ENCODE assay signal across 38 mouse cellular contexts in genomic region chr9:6251990-6252389, GRCm38 (mm10). TPM values are rescaled to one million over a fixed set of nuclear protein-coding genes. Genes with fewer than 3 reads are reported as not detected.
"Had no signal": no experiment of that assay in that cellular context is flagged by ENCODE, and none has a peak within 500 bp of the region (broad histone marks: within the 10 kb centered on the region; RNA-seq: fewer than 3 reads in every experiment).

No protein-coding gene starts in this region.

- H3K4me2 ChIP-seq: heart, embryonic 12.5 days; hindbrain, embryonic 12.5 days; hindbrain, embryonic 14.5 days; intestine, embryonic 15.5 days; limb, embryonic 13.5 days; limb, embryonic 15.5 days; liver, embryonic 12.5 days had no signal

- H3K36me3 ChIP-seq: heart, embryonic 10.5 days; heart, embryonic 12.5 days; hindbrain, embryonic 10.5 days; hindbrain, embryonic 12.5 days; intestine, embryonic 15.5 days; limb, embryonic 13.5 days; limb, embryonic 15.5 days; liver, embryonic 12.5 days had no signal

- ATAC-seq: hindbrain, embryonic 16.5 days; inflammation-experienced regulatory T-cells, adult 6 months; intestine, embryonic 15.5 days; intestine, postnatal 0 days; liver, embryonic 12.5 days had no signal

- H3K4me3 ChIP-seq: gastrocnemius, adult 2 months; heart, embryonic 10.5 days; heart, embryonic 12.5 days; hindbrain, embryonic 10.5 days; hindbrain, embryonic 12.5 days; intestine, embryonic 15.5 days; limb, embryonic 13.5 days; limb, embryonic 15.5 days; liver, embryonic 12.5 days had no signal

- H3K27me3 ChIP-seq: heart, embryonic 12.5 days; hindbrain, embryonic 12.5 days; intestine, embryonic 15.5 days; limb, embryonic 13.5 days; limb, embryonic 15.5 days; liver, embryonic 12.5 days had no signal

- H3K4me1 ChIP-seq: hindbrain, embryonic 10.5 days; hindbrain, embryonic 12.5 days; intestine, embryonic 15.5 days; limb, embryonic 13.5 days; limb, embryonic 15.5 days; liver, embryonic 12.5 days had no signal

- H3K9me3 ChIP-seq: heart, embryonic 10.5 days; heart, embryonic 12.5 days; hindbrain, embryonic 10.5 days; hindbrain, embryonic 12.5 days; intestine, embryonic 15.5 days; limb, embryonic 13.5 days; limb, embryonic 15.5 days; liver, embryonic 12.5 days had no signal

- H3K27ac ChIP-seq: gastrocnemius, adult 2 months; heart, embryonic 10.5 days; hindbrain, embryonic 10.5 days; hindbrain, embryonic 12.5 days; hindbrain, embryonic 14.5 days; intestine, embryonic 15.5 days; limb, embryonic 13.5 days; limb, embryonic 15.5 days; liver, embryonic 12.5 days; liver, embryonic 14.5 days had no signal

- H3K9ac ChIP-seq: heart, embryonic 12.5 days; hindbrain, embryonic 12.5 days; hindbrain, embryonic 14.5 days; intestine, embryonic 15.5 days; limb, embryonic 13.5 days; limb, embryonic 15.5 days; liver, embryonic 12.5 days; liver, embryonic 14.5 days had no signal

- DNase-seq: gastrocnemius, adult 2 months; gastrocnemius, postnatal 10 days; gastrocnemius, postnatal 25 days; heart, adult 18-20 months; heart, postnatal 10 days; heart, postnatal 4 days; kidney, adult 18-20 months; kidney, adult 8-10 months; kidney, postnatal 10 days; kidney, postnatal 25 days; kidney, postnatal 4 days; layer of hippocampus, adult 9-11 months; layer of hippocampus, postnatal 36 days; left cerebral cortex, postnatal 4 days had no signal

RNA-seq across cellular contexts. Expression of gene Ddi1, which starts 17.7 kb away (rescaled TPM):
- total RNA-seq: gastrocnemius, adult 2 months; gastrocnemius, postnatal 10 days; gastrocnemius, postnatal 25 days; gastrocnemius, postnatal 4 days; granulocyte monocyte progenitor cell, adult 5-6 weeks; heart, adult 18-20 months; heart, adult 8-10 months; heart, postnatal 10 days; heart, postnatal 25 days; heart, postnatal 4 days; layer of hippocampus, adult 8-10 months; layer of hippocampus, postnatal 14 days; layer of hippocampus, postnatal 36 days; left cerebral cortex, adult 18-20 months; left cerebral cortex, adult 8-10 months; left cerebral cortex, postnatal 10 days; left cerebral cortex, postnatal 25 days; left cerebral cortex, postnatal 4 days; liver, adult 2 months had no signal
- polyA plus RNA-seq: hindbrain, embryonic 14.5 days; liver, adult 2 months; liver, embryonic 14.5 days had no signal
